Mouse (Mus musculus) thymus, adult 18-20 months (tissue): ENCODE data around the gene Cgref1.

Experiments used
- DNase-seq, 2 experiments: peaks; one replicate each; pipeline ENCODE4 v3.0.0; 2022; ENCODE audit warnings: mixed read lengths in 2 of 2

Cgref1 gene

GRCm38 (mm10) chr5:30949654-30950326 lies 4.4 kb upstream of the Cgref1 start:
- peak; percentile 93 for DNase-seq

- DNase-seq: no peak
Observed at GRCm38 (mm10) chr5:30948620-30949019, 3.2 kb upstream of the Cgref1 start.

- no peak for DNase-seq
Observed at GRCm38 (mm10) chr5:30944344-30944743, 1.0 kb downstream of the Cgref1 start.

- no peak for DNase-seq
Observed at GRCm38 (mm10) chr5:30943004-30943403, 2.4 kb downstream of the Cgref1 start.

GRCm38 (mm10) chr5:30934725-30935461 lies 10.5 kb downstream of the Cgref1 start:
- DNase-seq: no peak

- DNase-seq: no peak
Observed at GRCm38 (mm10) chr5:30933705-30934104, 11.7 kb downstream of the Cgref1 start.

GRCm38 (mm10) chr5:30931378-30931777 lies 14.0 kb downstream of the Cgref1 start:
- DNase-seq: no peak

- no peak for DNase-seq
Observed at GRCm38 (mm10) chr5:30930846-30931245, 14.5 kb downstream of the Cgref1 start.

- no peak for DNase-seq
Observed at GRCm38 (mm10) chr5:30930121-30930520, 15.3 kb downstream of the Cgref1 start.

GRCm38 (mm10) chr5:30927945-30928529 lies 17.4 kb downstream of the Cgref1 start:
- DNase-seq: no peak

GRCm38 (mm10) chr5:30926073-30926472 lies 19.3 kb downstream of the Cgref1 start:
- no peak for DNase-seq

GRCm38 (mm10) chr5:30925217-30925616 lies 20.2 kb downstream of the Cgref1 start:
- DNase-seq: no peak

GRCm38 (mm10) chr5:30924614-30925013 lies 20.8 kb downstream of the Cgref1 start:
- DNase-seq: no peak

- DNase-seq: no peak
Observed at GRCm38 (mm10) chr5:30923119-30923518, 22.3 kb downstream of the Cgref1 start.

GRCm38 (mm10) chr5:30922581-30923041 lies 22.8 kb downstream of the Cgref1 start:
- no peak for DNase-seq

GRCm38 (mm10) chr5:30921256-30922033 lies 23.9 kb downstream of the Cgref1 start, which contains the start of gene Khk:
Khk (plus strand) TSS chr5:30921431.
- DNase-seq: peak; percentile 78 to 82

- DNase-seq: no peak
Observed at GRCm38 (mm10) chr5:30920621-30921020, 24.8 kb downstream of the Cgref1 start.

- DNase-seq: no peak
Observed at GRCm38 (mm10) chr5:30919831-30920614, 25.4 kb downstream of the Cgref1 start.

- no peak for DNase-seq
Observed at GRCm38 (mm10) chr5:30918691-30919090, 26.7 kb downstream of the Cgref1 start.

GRCm38 (mm10) chr5:30917891-30918670 lies 27.3 kb downstream of the Cgref1 start:
- no peak for DNase-seq

GRCm38 (mm10) chr5:30917348-30917747 lies 28.0 kb downstream of the Cgref1 start:
- DNase-seq: no peak
